Mouse (Mus musculus) heart, adult 2 months (tissue): Measurements from ENCODE around the gene Ksr2.

Experiments used
- CTCF ChIP-seq: fragments of 200-600 bp; IDR thresholded peaks from 2 replicates; pipeline ENCODE4 v1.8.1; 2022; ENCODE audit warnings: antibody characterized with exemption, mild to moderate bottlenecking, moderate library complexity
- POLR2A ChIP-seq: fragments of 200-500 bp; IDR thresholded peaks from 2 replicates; pipeline ENCODE4 v1.6.1; 2011; ENCODE audit warnings: mild to moderate bottlenecking, low read depth, low read length, control low read depth; ENCODE audit not compliant: insufficient read depth

- TF ChIP-seq CTCF = no peak
- no peak for TF ChIP-seq POLR2A
Observed at GRCm38 (mm10) chr5:117467052-117467451, 53.3 kb downstream of the Ksr2 start.
